Mouse (Mus musculus): ENCODE data around the gene Cyp2d26.

Cyp2d26 gene

GRCm38 (mm10) chr15:82763631-82764420 lies 30.3 kb downstream of the Cyp2d26 start, which contains the start of gene Cyp2d40:
TSS of gene Cyp2d40 (minus strand) at chr15:82764183.
- no peak for DNase-seq (ENCODE audit: low spot score)

- DNase-seq (ENCODE audit: low spot score): no peak
Observed at GRCm38 (mm10) chr15:82748141-82748540, 46.0 kb downstream of the Cyp2d26 start.

- no peak for DNase-seq (ENCODE audit: low spot score)
Observed at GRCm38 (mm10) chr15:82747516-82747915, 46.6 kb downstream of the Cyp2d26 start.

Data from retina, embryonic 14.5 days (tissue).